Mouse (Mus musculus) kidney, embryonic 15.5 days (tissue): ENCODE measurements around the gene Flnb. TPM values are rescaled to one million over a fixed set of nuclear protein-coding genes. Genes with fewer than 3 reads are reported as not detected.
A peak's percentile ranks its signal among the peaks of the same experiment; 100 is the strongest.

ENCODE experiments used
- ATAC-seq: fragments of 200-750 bp; cut with Nextera tagmentation; replicated peaks from 2 replicates; pipeline ENCODE4 v1.8.0; 2017; ENCODE audit warnings: moderate TSS enrichment; ENCODE audit not compliant: low FRiP score
- H3K27ac ChIP-seq: fragments of 300-500 bp; sonication (generic); 2 replicates; pipeline ENCODE4 v1.5.1; 2015; ENCODE audit warnings: mild to moderate bottlenecking, inconsistent platforms
- H3K27me3 ChIP-seq: fragments of 300-500 bp; sonication (generic); 2 replicates; pipeline ENCODE4 v1.6.1; 2015; ENCODE audit warnings: inconsistent platforms
- H3K36me3 ChIP-seq: fragments of 300-500 bp; sonication (generic); 2 replicates; pipeline ENCODE4 v1.6.1; 2015; ENCODE audit warnings: inconsistent platforms
- H3K4me1 ChIP-seq: fragments of 300-500 bp; sonication (generic); 2 replicates; pipeline ENCODE4 v1.6.1; 2015; ENCODE audit warnings: inconsistent platforms
- H3K4me2 ChIP-seq: fragments of 300-500 bp; sonication (generic); 2 replicates; pipeline ENCODE4 v1.6.1; 2015; ENCODE audit warnings: moderate library complexity, mild to moderate bottlenecking, inconsistent platforms
- H3K4me3 ChIP-seq: fragments of 300-500 bp; sonication (generic); replicated peaks from 2 replicates; pipeline ENCODE4 v1.5.1; 2015; ENCODE audit warnings: mild to moderate bottlenecking, inconsistent platforms
- H3K9ac ChIP-seq: fragments of 300-500 bp; sonication (generic); 2 replicates; pipeline ENCODE4 v1.6.1; 2015; ENCODE audit warnings: mild to moderate bottlenecking, inconsistent platforms
- H3K9me3 ChIP-seq: fragments of 300-500 bp; sonication (generic); replicated peaks from 2 replicates; pipeline ENCODE4 v1.6.1; 2016; ENCODE audit warnings: inconsistent platforms
- WGBS: fragments of 180-500 bp; shearing (Covaris S2); methylation state at CpG from one replicate; pipeline ENCODE4 v1.1.7; 2015; ENCODE audit warnings: mixed read lengths; 5-methylcytosine and 5-hydroxymethylcytosine counted together
- polyA plus RNA-seq: library from polyadenylated mRNA; unstranded; fragments of >200 nt; fragmentation: Nextera tagmentation; extraction: Ambion mirVana; gene quantifications from 2 replicates; pipeline ENCODE4 v1.2.1, GENCODE M21; 2015

Gene Flnb
- polyA plus RNA-seq, 1 experiment from 2014 or later = 20.6 TPM

GRCm38 (mm10) chr14:7832440-7832783, 14.7 kb downstream of the Flnb start:
- no peaks in the 10 kb centered on the region for H3K36me3 ChIP-seq
- no peak for ATAC-seq
- no peak overlapping the region for H3K27ac ChIP-seq
- H3K9me3 ChIP-seq = 0 out of 2 replicates have a peak, but pooled peaks cover 3% of the 10 kb centered on the region
- peaks cover 24% of the 10 kb centered on the region for H3K4me1 ChIP-seq
- H3K9ac ChIP-seq = no peak overlapping the region
- H3K27me3 ChIP-seq = no peaks in the 10 kb centered on the region
- 95% methylated on average over 5 of the region's 5 CpGs for WGBS
- H3K4me3 ChIP-seq = no peak overlapping the region
- no peak overlapping the region for H3K4me2 ChIP-seq

DNA sequence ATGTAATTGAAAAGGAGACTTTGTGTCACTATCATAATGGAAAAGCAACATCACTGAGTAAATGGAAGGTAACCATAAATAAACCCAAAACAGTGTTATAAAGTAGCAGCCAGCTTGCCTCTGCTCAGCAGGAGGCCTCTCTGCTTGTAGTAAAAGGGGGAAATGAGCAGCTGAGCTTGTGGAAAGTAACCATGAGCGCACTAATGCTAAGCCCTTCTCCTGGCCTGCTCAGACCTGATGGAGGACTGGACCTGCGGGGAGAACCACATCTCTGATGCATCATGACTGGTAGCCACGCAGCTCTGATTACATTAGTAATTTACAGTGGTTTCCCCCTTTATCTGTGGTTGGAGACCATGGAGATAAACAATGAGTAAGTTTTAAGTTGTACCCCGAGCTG, 15.7 kb downstream of the Flnb start:
- H3K9me3 ChIP-seq = 0 out of 2 replicates have a peak, but pooled peaks cover 3% of the 10 kb centered on the region
- H3K4me1 ChIP-seq = peaks cover 27% of the 10 kb centered on the region
- no peak overlapping the region for H3K4me3 ChIP-seq
- WGBS = 67% methylated on average over 4 of the region's 4 CpGs
- H3K27ac ChIP-seq = no peak overlapping the region
- H3K36me3 ChIP-seq = no peaks in the 10 kb centered on the region
- no peak overlapping the region for H3K9ac ChIP-seq
- H3K4me2 ChIP-seq = no peak overlapping the region
- H3K27me3 ChIP-seq = no peaks in the 10 kb centered on the region
- ATAC-seq = no peak

GRCm38 (mm10) chr14:7838564-7839089, 20.9 kb downstream of the Flnb start:
- H3K36me3 ChIP-seq = no peaks in the 10 kb centered on the region
- H3K27ac ChIP-seq = peak overlapping the region; percentile 30; the same call in 1 of the 2 replicates
- no peak overlapping the region for H3K4me3 ChIP-seq
- no peaks in the 10 kb centered on the region for H3K9me3 ChIP-seq
- ATAC-seq = no peak
- peaks cover 49% of the 10 kb centered on the region for H3K4me1 ChIP-seq
- H3K9ac ChIP-seq = no peak overlapping the region
- no peak overlapping the region for H3K4me2 ChIP-seq
- WGBS = 71% methylated on average over 5 of the region's 5 CpGs
- H3K27me3 ChIP-seq = no peaks in the 10 kb centered on the region

DNA sequence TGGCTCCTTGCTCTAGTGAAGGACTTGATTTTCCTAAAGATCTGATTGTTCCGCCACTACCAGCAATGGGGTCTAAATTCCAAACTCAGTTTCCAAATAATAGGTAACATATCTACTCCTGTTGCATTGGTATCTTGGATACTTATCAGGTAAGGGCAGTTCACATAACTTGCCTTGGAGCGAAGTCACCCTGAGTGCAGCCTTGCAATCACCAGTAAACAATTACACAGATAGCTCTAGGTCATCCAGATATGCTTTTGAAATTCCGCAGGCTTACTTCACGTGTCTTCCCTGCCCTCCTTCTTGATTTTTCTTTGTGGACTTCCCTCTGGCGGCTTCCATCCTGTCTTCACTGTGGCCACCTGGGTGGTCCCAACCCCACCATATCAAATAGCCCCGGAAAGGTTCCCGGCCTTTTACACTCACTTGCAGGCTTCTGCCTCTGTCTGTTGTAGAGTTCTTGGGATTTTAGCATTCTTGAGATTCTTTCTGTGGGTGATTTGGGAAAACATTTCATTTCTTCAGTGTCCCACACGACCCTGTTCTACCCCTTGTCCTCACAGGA, 22.3 kb downstream of the Flnb start:
- no peak overlapping the region for H3K4me2 ChIP-seq
- H3K9ac ChIP-seq = no peak overlapping the region
- H3K4me3 ChIP-seq = no peak overlapping the region
- 0 out of 2 replicates have a peak, but pooled peaks have one; percentile 3 for ATAC-seq
- no peaks in the 10 kb centered on the region for H3K9me3 ChIP-seq
- H3K4me1 ChIP-seq = peaks cover 57% of the 10 kb centered on the region
- peak overlapping the region; percentile 70 for H3K27ac ChIP-seq
- H3K27me3 ChIP-seq = no peaks in the 10 kb centered on the region
- no peaks in the 10 kb centered on the region for H3K36me3 ChIP-seq
- 37% methylated on average over 8 of the region's 8 CpGs for WGBS

GRCm38 (mm10) chr14:7842631-7843332, 25.0 kb downstream of the Flnb start:
- H3K4me2 ChIP-seq = 0 out of 2 replicates have a peak overlapping the region, but pooled peaks have one; percentile 5
- 28% methylated on average over 15 of the region's 15 CpGs for WGBS
- H3K36me3 ChIP-seq = no peaks in the 10 kb centered on the region
- no peaks in the 10 kb centered on the region for H3K9me3 ChIP-seq
- H3K4me1 ChIP-seq = peaks cover 65% of the 10 kb centered on the region
- no peaks in the 10 kb centered on the region for H3K27me3 ChIP-seq
- peak; percentile 72 for ATAC-seq
- H3K4me3 ChIP-seq = no peak overlapping the region
- peak overlapping the region; percentile 63 for H3K27ac ChIP-seq
- no peak overlapping the region for H3K9ac ChIP-seq

- Histone ChIP-seq H3K9ac (no peak overlapping the region), H3K27me3 (no peaks in the 10 kb centered on the region), H3K9me3 (no peaks in the 10 kb centered on the region), H3K36me3 (no peaks in the 10 kb centered on the region), H3K4me1 (peaks cover 54% of the 10 kb centered on the region), H3K4me3 (no peak overlapping the region), H3K4me2 (no peak overlapping the region), H3K27ac (no peak overlapping the region)
- ATAC-seq = no peak
- 77% methylated on average over 4 of the region's 4 CpGs for WGBS
Observed at GRCm38 (mm10) chr14:7846696-7847095, 28.9 kb downstream of the Flnb start.

DNA sequence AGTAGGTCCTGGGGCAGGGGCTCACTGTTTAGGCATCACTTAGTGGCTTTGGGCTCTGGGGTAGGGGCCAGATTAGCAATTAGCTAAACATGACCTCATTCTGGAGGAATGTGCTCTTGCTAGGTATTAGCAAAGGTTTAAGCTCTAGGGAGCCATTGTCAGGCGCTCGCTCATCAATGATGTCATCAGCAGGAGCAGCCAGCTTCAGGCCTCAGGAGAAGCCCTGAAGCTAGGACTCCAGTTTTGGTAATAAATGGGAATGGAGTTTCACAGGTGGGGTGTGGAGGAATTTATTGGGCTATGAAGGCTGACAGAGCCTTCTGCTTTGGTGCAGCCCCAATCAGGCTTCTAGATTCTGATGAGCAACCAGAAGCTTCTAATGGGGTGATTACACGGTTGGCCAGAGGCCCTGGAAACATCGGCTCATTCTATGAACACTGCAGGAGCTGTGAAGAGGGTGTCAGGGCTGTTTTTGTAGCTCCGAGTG, 30.0 kb downstream of the Flnb start:
- peak; percentile 66 for ATAC-seq
- Histone ChIP-seq H3K27me3 (no peaks in the 10 kb centered on the region), H3K4me2 (no peak overlapping the region), H3K36me3 (no peaks in the 10 kb centered on the region), H3K9ac (no peak overlapping the region), H3K27ac (peak overlapping the region; percentile 63; the same call in 1 of the 2 replicates), H3K9me3 (no peaks in the 10 kb centered on the region), H3K4me1 (peaks cover 55% of the 10 kb centered on the region), H3K4me3 (no peak overlapping the region)
- 38% methylated on average over 5 of the region's 5 CpGs for WGBS

GRCm38 (mm10) chr14:7850913-7851312, 33.2 kb downstream of the Flnb start:
- Histone ChIP-seq H3K4me3 (no peak overlapping the region), H3K4me2 (no peak overlapping the region), H3K9me3 (no peaks in the 10 kb centered on the region), H3K36me3 (no peaks in the 10 kb centered on the region), H3K4me1 (peaks cover 62% of the 10 kb centered on the region), H3K9ac (no peak overlapping the region), H3K27ac (peak overlapping the region; percentile 65), H3K27me3 (no peaks in the 10 kb centered on the region)
- 54% methylated on average over 3 of the region's 3 CpGs for WGBS
- no peak for ATAC-seq

DNA sequence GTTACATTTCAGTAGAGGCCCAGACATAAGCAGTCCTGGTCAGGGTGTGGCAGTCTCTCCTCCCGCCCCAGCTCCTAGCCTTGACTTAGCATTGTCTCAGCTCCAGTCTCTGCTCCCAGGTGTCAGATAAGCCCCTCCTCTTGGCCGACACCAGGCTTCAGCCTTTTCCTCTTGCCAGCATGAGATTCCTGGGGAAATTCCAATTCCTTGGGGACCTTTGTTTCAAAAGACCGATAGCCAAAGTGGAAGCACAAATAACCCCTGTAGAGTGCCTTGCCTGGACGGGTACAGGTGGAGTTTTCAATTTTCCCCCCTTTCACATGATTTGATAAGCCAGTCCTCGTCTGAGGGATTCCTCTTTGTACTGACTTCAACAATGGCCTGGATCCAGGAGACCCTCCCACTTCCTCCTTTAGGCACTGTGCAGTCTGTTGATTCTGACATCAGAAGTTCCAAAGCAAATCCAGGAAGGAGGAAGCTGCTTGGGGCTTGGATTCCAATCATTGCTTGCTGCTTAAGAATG, 33.8 kb downstream of the Flnb start:
- Histone ChIP-seq H3K9me3 (no peaks in the 10 kb centered on the region), H3K27me3 (no peaks in the 10 kb centered on the region), H3K9ac (no peak overlapping the region), H3K27ac (peak overlapping the region; percentile 65), H3K4me2 (peak overlapping the region; percentile 26; the same call in 1 of the 2 replicates), H3K4me1 (peaks cover 68% of the 10 kb centered on the region), H3K36me3 (no peaks in the 10 kb centered on the region), H3K4me3 (no peak overlapping the region)
- 39% methylated on average over 5 of the region's 5 CpGs for WGBS
- ATAC-seq = peak; percentile 44; the same call in 1 of the 2 replicates

- no peak overlapping the region for H3K9ac ChIP-seq
- H3K9me3 ChIP-seq = no peaks in the 10 kb centered on the region
- H3K36me3 ChIP-seq = no peaks in the 10 kb centered on the region
- no peak overlapping the region for H3K4me3 ChIP-seq
- H3K4me1 ChIP-seq = peaks cover 67% of the 10 kb centered on the region
- H3K4me2 ChIP-seq = no peak overlapping the region
- peak; percentile 77 for ATAC-seq
- H3K27me3 ChIP-seq = no peaks in the 10 kb centered on the region
- 28% methylated on average over 11 of the region's 11 CpGs for WGBS
- H3K27ac ChIP-seq = no peak overlapping the region
Observed at GRCm38 (mm10) chr14:7853691-7854090, 35.9 kb downstream of the Flnb start.

GRCm38 (mm10) chr14:7854366-7854765, 36.6 kb downstream of the Flnb start:
- WGBS = 71% methylated on average over 6 of the region's 6 CpGs
- Histone ChIP-seq H3K9ac (no peak overlapping the region), H3K36me3 (no peaks in the 10 kb centered on the region), H3K4me2 (no peak overlapping the region), H3K27ac (no peak overlapping the region), H3K27me3 (no peaks in the 10 kb centered on the region), H3K4me3 (no peak overlapping the region), H3K4me1 (peaks cover 66% of the 10 kb centered on the region), H3K9me3 (no peaks in the 10 kb centered on the region)
- no peak for ATAC-seq

- Histone ChIP-seq H3K4me2 (no peak overlapping the region), H3K27me3 (no peaks in the 10 kb centered on the region)
- WGBS = 63% methylated on average over 6 of the region's 6 CpGs
Observed at GRCm38 (mm10) chr14:7855101-7855500, 37.3 kb downstream of the Flnb start.

More at GRCm38 (mm10) chr14:7855101-7855500, 37.3 kb downstream of the Flnb start:
- Histone ChIP-seq H3K4me1 (peaks cover 64% of the 10 kb centered on the region), H3K27ac (no peak overlapping the region), H3K36me3 (no peaks in the 10 kb centered on the region), H3K9me3 (no peaks in the 10 kb centered on the region), H3K9ac (no peak overlapping the region), H3K4me3 (no peak overlapping the region)
- no peak for ATAC-seq
